Mouse (Mus musculus) mouse embryonic stem cell (cell line): ENCODE results near the gene Slc6a8.

Experiments
- in situ Hi-C, 2 experiments: fragments of 300-500 bp; cut with MboI; formaldehyde crosslinking; loops; 1 replicate in 1 of 2; 3 replicates in 1 of 2; pipeline ENCODE4 v1.14.3; 2019 to 2020; ENCODE audit warnings: low sequenced_read_pairs in 2 of 2, low pct_unique_long_range_greater_than_20kb in 1 of 2, mixed read lengths in 1 of 2; ENCODE audit not compliant: unreplicated experiment in 1 of 2

The Slc6a8 gene

DNA sequence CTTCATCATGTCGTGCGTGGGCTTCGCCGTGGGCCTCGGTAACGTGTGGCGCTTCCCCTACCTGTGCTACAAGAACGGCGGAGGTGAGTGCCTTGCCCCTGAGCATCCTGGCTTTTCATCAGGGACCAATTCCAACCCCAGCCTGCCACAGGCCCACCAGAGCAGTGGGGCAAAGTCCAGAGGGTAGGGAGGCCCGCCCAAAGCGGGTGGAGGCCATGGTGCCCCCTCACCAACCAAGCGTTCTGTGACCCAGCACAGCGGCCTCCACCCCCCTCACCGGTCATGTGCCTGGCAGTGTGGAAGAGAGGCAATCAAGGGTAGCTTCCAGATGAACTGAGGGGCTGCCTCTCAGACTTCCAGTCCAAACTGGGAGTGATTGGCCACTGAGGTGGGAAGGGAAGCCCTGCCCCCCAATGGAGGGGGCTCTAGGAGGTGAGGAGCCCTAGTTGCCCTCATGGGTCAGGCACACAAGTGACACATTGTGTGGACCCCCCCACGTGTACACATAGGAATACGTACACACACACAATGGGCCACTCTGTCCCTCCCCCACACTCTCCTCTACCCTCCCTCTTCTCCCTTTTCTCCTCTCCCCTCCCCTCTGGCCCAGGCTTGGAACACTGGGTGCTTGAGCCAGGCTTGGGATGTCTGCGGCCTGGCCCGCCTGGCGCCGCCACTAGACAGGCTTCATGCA, 1.2 kb downstream of the Slc6a8 start:
- in situ Hi-C loops, result loop anchor here in 1 of 2 experiments (25.0 kb wide), 1 partner anchor 662 kb away; no protein-coding TSS in a partner anchor

DNA sequence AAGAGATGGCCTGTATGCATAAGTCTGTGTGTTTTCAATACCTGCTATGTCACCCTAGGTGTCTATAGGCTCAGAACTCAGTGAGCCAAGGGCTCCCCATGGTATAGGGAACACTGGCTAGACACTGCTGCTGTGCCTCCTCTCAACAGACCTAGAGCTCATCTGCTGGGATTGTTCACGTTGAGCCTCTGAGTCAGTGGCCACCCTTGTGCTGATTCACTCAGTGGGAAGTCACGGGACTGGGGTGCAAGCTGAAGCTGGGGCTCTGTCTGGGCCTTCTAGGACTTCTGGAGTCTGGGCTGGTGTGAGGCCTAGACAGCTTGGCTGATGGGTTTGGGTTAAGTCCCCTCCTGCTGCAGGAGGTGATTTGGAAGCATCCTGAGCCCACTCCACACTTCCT, 2.3 kb downstream of the Slc6a8 start:
- in situ Hi-C loops, result no loop called here

DNA sequence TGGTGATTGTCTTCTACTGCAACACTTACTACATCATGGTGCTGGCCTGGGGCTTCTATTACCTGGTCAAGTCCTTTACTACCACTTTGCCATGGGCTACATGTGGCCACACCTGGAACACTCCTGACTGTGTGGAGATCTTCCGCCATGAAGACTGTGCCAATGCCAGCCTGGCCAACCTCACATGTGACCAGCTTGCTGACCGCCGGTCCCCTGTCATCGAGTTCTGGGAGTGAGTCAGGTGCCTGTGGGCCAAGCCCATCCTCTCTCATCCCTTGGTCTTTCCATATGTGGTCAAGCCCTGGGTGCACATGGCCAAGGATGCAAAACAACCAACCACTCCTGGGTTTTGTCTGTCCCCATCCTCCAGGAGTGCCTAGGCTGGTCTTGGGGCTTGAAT, 3.7 kb downstream of the Slc6a8 start:
- in situ Hi-C loops, result no loop called here

DNA sequence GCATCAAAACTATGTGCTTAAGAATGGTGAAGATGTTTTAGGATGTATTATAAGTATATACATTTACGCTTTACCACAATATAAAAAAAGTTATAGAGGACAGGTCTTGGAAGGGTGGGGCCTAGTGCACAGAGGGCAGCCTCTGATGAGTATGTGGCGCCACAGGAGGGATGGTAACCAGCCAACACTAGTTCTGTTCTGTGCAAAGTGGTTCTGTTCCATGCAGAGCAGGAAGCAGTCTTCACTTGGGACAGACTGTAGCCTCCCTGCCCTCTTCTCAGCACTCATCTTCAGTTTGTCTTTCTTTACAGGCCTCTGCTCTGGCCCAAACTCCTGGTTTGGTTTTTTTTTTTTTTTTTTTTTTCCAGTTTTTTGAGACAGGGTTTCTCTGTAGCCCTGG, 11.2 kb downstream of the Slc6a8 start:
- in situ Hi-C loops, result no loop called here

DNA sequence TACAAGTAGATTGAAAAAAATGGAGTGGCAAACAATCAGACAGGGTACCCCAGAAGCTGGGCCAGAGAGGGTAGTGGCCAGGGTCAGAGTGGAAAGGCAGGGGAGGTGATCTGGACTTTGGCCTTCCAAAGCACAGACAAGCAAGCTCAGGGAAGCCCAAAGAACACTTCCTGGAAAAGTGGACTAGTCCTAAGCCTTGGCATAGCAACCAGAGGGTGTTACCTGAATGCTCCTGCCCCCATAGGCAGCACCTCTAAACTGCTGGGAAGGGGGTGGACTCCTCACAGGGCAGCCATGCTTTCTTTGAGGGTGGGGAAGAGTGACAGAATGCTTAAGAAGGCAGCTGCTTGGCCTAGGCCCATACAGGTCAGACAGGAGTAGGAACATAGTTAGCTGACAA, 12.0 kb downstream of the Slc6a8 start:
- in situ Hi-C loops, result no loop called here

DNA sequence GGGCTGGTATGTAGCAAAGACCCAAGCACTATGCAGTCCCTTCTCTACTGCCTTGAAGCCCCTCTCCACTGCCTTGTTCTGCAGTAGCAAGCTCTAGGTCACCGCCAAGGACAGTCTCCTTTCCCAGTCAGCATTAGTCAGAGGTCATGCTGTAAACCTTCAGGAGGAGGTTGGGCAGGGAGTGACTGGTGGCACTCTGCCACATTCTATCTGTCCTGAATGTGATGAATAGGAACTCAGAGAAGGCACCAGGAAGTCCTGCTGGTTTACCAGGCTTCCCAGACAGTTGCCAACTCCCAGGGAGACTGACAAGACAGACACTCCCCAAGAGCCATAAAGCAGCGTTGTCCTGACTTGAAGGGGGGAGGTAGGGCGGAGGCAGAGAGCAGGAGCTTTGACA, 12.7 kb downstream of the Slc6a8 start:
- in situ Hi-C loops, result no loop called here

DNA sequence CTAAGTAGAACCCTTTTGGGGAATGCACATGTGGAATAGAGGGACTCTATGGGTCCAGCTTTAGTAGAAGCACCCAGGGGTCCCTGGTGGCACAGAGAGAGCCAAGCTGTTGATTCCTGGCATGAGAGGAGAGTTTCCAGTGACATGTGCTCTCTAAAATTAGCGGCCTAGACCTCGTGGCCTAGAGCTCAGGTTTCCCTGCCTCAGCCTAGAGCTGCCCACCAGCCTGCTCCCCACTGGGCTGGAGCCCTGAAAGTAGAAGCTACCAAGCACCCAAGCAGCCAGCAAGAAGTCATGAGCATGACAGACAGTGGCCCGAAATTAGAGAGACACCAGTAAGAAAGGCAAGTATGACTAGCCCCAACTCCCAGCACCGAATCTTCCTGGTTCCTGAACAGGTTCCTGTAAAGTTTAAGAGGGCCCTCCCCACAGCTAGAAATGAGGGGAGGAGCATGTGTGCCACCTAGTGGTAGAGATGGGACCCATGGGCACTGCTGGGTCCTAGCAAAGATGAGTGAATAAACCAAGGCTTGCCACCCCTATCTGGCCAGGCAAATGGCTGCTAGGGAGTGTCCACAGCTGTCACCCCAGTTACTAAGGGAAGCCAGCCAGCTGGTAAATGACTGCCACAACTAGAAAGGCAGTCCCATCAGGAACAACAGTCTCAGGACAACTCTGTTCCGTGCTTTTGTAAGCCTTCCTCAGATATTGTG, 18.1 kb downstream of the Slc6a8 start:
- in situ Hi-C loops, result no loop called here

DNA sequence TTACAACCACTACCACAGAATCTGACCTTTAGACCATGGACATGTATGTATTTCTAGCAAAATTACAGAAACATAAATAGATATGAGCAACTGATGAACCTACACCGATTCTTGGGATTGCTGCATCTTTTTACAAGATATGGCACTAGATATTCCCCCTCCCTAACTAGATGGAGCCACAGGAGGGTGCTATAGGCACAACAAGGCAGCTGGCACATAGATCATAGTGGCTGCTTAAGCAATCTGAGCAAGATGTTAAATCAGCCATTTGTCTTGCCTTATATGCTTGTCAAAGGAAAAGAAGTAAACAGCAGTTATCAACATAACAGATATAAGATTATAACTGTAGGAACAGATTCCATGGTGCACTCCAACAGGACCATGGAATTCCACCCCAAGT, 27.5 kb downstream of the Slc6a8 start:
- in situ Hi-C loops, result no loop called here

DNA sequence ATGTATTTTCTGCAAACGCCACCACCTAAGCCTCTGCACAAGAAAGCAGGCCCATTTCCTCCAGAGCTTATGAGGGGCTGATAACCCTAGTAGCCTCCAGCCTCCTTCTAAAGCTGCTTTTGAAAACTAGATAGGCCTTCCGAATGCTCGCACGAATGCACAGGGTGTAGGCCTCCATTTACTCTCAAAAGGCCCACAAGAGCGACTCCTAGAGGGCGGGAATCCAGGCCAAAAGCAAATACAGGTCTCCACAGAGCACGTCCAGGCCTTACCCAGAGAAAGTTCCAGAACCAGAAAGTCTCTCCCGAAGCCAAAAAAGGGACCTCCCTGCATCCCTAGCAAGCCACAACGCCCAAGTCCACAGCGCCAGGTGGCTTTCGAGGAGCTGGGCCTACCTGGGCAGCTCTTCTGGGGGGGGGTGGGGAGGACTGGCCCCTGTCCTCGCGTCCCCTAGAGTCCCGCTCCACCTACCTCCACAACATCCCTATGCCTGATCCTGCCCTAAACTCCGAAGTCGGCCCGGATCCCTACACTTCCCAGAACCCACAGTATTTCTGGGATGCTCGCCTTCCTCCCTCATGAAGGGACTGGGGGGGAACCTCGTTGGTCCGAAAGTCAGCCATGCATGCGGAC, 42.6 kb downstream of the Slc6a8 start:
- in situ Hi-C loops, result no loop called here

DNA sequence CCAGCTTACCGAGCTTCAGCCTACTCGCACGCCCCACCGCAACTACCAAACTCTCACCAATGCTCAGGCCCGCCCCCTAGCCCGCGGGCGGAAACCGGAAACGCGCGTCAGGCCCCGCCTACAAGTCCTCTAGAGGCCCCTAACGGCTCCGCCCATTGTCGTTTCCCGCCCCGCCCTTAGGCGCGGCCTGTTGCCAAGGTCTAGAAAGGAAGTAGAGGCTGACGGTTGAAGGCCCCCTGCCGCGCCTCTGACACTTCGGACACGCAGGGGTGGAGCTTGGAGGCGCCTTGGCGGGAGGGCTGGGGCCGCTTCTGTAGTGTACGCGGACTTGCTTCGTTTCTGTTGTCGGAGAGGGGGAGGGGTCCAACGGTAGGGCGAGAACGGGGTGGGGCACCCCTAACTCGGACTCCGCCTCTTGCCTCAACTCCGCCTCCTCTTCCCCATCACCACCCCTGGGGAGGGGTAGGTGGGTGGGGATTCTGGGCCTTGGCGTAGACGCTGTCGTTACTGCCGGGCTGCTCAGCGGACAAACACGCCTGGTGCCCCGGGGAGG, 43.2 kb downstream of the Slc6a8 start, which contains the start of the genes Bcap31 and Abcd1:
TSS of gene Bcap31 (minus strand) at position 67 of the 553 bp plus-strand sequence.
TSS of gene Abcd1 (plus strand) at position 489 of the 553 bp plus-strand sequence.
- in situ Hi-C loops, result no loop called here

DNA sequence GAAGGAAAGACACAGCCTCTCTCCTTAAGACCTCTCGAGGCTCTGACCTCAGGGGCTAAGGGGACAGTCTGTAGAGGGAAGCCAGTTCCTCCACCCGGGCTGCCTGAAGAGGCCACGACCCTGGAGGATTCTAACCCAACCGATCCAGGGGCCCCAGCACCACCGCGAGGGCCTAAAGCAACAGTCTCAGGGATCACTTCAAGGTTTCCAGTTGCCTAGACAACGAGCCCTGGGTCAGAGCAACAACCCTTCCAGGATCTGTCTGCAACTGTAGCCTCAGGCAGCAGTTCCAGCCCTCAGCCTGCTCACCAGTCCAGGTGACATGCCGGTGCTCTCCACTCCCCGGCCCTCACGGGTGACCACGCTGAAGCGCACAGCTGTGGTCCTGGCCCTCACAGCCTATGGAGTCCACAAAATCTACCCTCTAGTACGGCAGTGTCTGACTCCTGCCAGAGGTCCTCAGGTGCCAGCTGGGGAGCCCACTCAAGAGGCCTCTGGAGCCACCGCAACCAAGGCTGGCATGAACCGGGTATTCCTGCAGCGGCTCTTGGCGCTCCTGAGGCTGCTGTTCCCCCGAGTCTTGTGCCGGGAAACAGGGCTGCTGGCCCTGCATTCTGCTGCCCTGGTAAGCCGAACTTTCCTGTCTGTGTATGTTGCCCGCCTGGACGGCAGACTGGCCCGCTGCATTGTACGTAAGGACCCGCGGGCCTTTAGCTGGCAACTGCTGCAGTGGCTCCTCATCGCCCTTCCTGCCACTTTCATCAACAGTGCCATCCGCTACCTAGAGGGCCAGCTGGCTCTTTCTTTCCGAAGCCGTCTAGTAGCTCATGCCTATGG, 44.0 kb downstream of the Slc6a8 start:
- in situ Hi-C loops, result no loop called here

DNA sequence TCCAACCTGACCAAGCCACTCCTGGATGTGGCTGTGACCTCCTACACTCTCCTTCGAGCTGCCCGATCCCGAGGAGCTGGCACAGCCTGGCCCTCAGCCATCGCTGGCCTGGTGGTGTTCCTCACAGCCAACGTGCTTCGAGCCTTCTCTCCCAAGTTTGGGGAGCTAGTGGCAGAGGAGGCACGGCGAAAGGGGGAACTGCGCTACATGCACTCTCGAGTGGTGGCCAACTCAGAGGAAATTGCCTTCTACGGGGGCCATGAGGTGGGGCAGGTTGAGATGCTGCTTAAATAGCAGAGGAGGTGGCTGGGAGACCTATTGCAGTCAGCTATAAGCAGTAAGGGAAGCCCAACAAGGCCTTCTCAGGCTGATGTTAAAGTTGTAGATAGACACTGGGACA, 44.7 kb downstream of the Slc6a8 start:
- in situ Hi-C loops, result no loop called here

DNA sequence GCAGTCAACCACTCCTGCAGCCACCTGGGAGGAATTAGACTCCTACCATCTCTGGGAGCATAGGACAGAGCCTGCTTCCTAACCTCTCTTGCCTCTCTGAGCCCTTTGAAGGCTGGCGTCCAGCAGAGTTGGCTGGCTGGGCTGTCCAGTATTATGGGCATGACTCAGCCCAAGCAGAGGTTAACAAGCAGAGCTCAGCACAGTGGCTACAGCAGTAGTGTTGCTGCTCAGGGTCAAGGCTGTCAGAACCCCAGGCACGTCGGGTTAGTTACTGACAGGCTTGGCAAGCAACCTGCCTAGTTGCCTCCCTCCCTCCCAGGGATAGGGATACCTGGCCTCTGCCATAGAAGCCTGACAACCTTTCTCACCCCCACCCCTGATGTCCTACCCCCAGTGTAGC, 45.3 kb downstream of the Slc6a8 start:
- in situ Hi-C loops, result no loop called here

DNA sequence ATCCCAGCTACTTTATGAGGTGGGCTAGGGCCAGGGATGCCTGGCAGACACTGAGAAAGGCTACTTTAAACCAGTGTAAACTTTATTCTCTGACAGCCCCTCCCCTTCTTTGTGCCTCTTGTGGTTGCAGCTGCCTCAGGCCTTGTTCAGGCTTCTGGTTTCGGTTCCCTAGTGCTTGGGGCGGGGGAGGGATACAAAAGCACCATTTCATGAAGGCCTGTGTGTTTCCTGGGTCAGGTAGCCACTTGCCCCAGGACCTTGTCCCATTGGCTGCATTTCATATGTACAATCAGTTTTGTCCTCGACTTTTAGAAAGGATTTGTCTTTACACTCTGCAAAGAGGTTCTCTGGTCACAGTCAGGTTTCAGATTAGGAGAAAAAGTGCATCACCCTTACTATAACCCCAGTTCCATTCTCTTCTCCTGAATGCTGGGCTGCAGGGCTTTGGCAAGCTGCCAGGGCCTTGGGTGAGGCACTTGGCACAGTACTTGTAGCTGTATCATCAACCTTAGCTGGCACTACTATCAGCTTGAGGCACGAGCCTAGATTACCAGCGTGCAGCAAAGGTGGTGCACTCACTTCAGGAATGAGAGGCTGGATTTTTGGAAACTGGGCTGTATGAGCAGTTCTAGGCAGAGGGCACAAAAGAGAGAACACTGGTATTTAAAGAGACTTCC, 45.9 kb downstream of the Slc6a8 start:
- in situ Hi-C loops, result no loop called here

DNA sequence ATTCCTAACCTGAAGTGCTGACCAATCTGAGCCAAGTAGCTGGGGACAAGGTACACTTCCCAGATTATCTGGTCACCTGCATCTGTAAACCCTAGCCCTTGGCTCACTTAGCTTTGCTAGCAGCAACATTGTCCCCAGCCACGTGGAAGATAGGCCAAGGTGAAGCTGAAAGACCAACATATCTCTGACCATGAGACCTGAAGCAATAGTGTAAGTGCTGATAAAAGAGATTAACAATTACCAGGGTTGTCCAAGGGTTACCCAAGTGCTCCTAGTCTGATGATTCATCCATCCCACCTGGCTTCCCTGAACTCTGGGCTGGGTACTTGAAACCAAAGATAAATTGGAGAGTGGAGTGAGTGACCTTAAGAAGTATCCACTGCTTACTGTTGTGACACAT, 58.0 kb downstream of the Slc6a8 start:
- in situ Hi-C loops, result no loop called here
